Mouse (Mus musculus): Measurements from ENCODE around the gene Tagap. TPM values are rescaled to one million over a fixed set of nuclear protein-coding genes. Genes with fewer than 3 reads are reported as not detected.
"Not testable (repeated sequence)": the region's sequence is repeated elsewhere in the genome, so short reads cannot be mapped to it uniquely, and the experiment has no call there.

Tagap gene
- total RNA-seq, 2 experiments from 2014 or later = 5.2 to 5.4 TPM

- DNase-seq (ENCODE audit: low spot score in 2 of 2) = not testable (repeated sequence)
Measured at GRCm38 (mm10) chr17:7968490-7968889, 42.7 kb downstream of the Tagap start.

DNA sequence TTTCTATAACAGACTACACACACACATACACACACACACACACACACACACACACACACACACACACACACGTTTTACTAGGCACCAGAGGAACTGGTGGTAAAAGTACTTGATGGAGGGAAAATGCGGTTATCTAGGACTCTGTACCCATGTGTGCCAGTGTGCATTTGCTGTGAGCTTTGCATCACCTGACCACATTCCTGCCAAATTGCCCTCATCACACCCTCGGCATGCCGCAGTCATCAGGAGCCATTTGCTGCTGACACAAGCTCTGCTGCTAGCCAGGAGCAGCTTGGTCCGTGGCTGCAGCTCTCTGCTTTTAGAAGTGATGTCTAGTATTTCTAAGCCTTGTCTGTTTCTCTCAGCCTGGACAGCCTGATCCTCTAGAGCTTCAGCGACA lies 44.0 kb downstream of the Tagap start:
- not testable (repeated sequence) for DNase-seq (ENCODE audit: low spot score in 2 of 2)

- DNase-seq (ENCODE audit: low spot score in 2 of 2) = not testable (repeated sequence)
Measured at GRCm38 (mm10) chr17:7983484-7983883, 57.7 kb downstream of the Tagap start.

Other genes with a start within 250 kb of the Tagap start
- gene Fndc1, start 98.7 kb upstream of the Tagap start, total RNA-seq (2021) = 10 to 100 TPM; 38.7 to 48.5 TPM
- gene Rsph3a, start 19.6 kb downstream of the Tagap start, total RNA-seq (2021) = 10 to 100 TPM; 41.7 to 44.3 TPM
- gene Gm49673, start 221.8 kb downstream of the Tagap start, total RNA-seq (2021) = under 1 TPM; 0.31 to 0.79 TPM
- gene Rnaset2a, start 222.1 kb downstream of the Tagap start, total RNA-seq (2021) = 10 to 100 TPM; 47.1 to 48.5 TPM
- 10 to 100 TPM; 28.9 to 29.9 TPM for gene Fgfr1op, start 239.5 kb downstream of the Tagap start, total RNA-seq (2021)